Mouse (Mus musculus) lung, postnatal 0 days (tissue): ENCODE results near the gene Ino80d.

Experiments
- CTCF ChIP-seq: IDR thresholded peaks from 2 replicates; pipeline ENCODE4 v1.5.1; 2016; ENCODE audit warnings: antibody characterized with exemption, mild to moderate bottlenecking
- EP300 ChIP-seq: IDR thresholded peaks from 2 replicates; pipeline ENCODE4 v1.6.1; 2016; ENCODE audit warnings: antibody characterized with exemption, mild to moderate bottlenecking, control low read depth

- TF ChIP-seq CTCF (no peak), EP300 (no peak)
Observed at GRCm38 (mm10) chr1:63076383-63076782, 38.1 kb downstream of the Ino80d start.
